Mouse (Mus musculus): ENCODE data around the gene Azin2.

The Azin2 gene

DNA sequence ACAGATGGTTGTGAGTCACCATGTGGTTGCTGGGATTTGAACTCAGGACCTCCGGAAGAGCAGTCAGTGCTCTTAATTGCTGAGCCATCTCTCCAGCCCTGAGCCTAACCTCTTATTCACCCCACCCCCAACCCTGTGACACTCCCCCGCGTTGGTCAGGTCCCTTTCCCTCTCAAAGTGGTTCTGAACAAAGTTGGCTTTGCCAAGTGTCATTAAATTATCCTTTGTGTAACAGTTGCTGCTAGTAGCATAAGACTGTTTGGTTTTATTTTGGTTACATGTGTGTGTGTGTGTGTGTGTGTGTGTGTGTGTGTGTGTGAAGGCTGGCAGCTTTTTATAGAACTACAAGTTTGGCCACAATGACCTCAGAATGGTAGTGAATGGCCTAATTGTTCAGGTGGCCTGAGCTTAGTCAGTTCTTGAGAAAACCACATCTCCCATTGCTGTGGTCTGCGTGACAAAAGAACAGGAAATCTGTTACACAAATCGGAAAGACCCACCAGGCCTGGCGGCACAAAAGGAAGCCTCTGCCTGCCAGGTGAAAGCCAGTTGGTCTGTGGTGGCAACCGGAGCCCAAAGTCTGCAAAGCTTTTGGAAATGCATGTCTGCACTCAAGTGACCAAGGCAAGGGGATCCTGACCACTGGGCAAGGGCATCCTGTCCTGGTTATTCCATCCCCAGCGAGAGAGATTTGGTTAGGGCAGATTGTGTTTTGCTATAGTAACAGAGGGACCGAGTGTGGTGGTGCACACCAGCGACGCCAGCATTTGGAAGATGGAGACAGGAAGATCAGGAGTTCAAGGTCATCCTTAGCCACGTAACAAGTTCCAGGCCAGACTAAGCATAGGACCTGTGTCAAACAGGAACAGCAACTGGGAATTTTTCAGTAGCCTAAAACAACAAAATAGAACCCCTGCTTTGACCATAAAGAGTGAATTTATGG lies 18.9 kb upstream of the Azin2 start:
- in situ Hi-C loops (cut with MboI; ENCODE audit: low sequenced_read_pairs) = no loop called here

DNA sequence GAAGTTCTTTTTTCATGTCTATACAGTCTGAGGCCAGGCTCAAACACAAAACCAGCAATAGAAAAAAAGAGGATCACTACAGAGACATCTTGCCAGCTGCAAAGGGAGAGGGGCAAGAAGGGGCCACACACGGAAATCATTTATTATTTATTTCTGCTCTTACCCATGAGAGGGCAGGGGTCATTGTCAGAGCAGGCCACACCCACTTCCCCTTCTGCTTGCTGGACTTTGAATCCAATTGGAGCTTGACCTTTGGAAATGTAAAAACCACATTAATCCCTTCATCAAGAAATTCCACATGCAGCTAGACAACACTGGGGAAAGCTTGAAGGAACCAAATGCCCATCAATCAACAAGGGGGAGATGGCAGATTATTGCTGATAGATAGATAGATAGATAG lies 16.4 kb upstream of the Azin2 start:
- in situ Hi-C loops (cut with MboI; ENCODE audit: low sequenced_read_pairs) = no loop called here

DNA sequence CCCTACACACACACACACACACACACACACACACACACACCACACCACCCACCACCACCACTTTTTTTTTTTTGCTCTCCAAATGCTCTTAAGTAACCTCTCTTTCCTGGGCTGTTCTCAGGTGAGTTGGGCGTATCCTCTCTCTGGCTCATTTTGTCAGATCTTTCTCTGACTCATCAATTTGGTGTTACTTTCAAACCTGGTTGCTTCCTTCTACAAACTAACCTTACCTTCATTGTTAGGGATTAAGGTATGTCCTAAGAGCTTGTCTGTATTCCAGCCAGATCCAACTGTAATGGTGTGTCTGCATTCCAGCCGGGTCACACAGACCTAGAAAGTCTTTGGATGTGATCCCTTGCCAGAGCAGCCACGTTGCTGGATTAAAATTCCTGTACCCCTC lies 15.0 kb upstream of the Azin2 start:
- in situ Hi-C loops (cut with MboI; ENCODE audit: low sequenced_read_pairs) = no loop called here

DNA sequence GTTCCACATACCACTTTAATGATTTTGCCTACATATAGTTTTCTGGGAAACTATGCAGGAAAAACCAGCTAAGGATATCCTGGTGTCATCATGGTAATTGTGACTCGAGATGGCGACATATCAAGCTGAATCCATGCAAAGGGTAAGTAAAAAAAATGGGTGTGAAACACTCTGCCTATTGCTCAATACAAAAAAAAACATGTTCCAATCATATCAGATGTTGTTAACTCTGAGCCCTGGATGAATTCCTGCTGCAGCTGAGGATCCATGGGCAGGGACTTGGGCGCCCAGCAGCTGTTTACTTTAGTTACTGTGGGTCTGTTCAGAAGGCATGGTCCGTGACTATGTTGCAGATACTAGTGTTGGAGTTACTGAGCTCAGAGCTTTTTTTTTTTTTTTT lies 14.3 kb upstream of the Azin2 start:
- in situ Hi-C loops (cut with MboI; ENCODE audit: low sequenced_read_pairs) = no loop called here

DNA sequence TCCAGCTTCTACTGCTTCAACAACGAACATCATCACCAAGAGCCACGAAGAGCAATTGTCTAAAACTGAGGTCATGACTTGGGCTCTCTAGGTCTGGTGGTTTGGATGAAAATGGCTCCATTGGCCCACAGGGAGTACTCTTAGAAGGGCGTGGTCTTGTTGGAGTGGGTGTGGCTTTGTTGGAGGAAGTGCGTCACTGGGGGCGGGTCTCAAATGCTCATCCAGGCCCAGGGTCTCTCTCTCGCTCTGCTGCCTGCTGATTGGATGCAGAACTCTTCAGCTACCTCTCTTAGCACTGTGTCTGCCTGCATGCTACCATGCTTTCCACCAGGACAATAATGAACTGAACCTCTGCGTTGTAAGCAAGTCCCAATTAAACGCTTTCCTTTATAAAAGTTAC lies 12.4 kb upstream of the Azin2 start:
- in situ Hi-C loops (cut with MboI; ENCODE audit: low sequenced_read_pairs) = no loop called here

DNA sequence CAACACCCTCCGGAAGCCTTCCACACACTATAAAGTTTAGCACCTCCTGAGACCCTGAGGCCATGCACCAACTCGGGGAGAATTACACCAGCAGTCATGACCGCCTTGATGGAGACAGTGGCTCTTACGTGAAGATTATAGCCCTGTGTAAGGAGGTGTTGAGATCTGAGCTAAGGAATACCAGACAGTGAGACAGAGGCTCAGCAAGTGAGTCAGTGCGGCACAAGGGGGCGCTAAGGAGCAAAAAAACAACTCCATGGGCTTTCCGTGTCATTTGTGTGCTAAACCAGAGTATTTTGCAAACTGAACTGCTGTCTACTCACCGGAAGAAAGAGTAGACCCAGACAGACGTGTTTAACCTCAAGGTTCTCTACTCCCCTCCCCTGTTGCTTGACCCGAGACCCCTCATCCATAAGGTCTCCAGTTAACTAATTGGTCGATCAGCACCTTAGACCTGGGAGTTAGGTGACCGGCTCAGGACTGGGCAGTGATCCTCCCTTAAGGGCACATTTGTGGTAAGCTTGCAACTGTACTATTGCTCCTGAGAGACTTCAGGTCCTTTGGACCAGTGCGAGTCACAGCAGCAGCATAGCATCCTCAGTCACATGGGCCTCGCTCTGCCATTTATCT lies 8.9 kb upstream of the Azin2 start:
- in situ Hi-C loops (cut with MboI; ENCODE audit: low sequenced_read_pairs) = no loop called here

DNA sequence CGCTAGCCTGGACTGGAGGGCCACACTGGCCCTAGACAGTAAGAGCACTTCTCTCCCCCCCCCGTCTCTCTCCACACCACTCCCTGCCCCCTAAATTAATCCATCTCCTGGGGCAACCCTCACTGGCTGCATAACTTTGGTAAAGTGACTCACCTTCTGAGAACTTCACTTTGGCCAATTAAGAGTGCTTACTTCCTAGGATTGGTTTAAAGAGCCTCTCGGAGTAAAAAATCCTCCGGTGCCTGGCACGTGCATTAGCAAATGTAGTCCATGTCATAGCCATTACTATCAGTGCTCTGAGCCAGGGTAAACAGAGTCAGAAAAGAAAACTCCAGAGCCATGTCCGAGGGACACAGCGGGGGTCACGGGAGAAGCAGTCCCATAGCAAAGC lies 8.2 kb upstream of the Azin2 start:
- in situ Hi-C loops (cut with MboI; ENCODE audit: low sequenced_read_pairs) = no loop called here

DNA sequence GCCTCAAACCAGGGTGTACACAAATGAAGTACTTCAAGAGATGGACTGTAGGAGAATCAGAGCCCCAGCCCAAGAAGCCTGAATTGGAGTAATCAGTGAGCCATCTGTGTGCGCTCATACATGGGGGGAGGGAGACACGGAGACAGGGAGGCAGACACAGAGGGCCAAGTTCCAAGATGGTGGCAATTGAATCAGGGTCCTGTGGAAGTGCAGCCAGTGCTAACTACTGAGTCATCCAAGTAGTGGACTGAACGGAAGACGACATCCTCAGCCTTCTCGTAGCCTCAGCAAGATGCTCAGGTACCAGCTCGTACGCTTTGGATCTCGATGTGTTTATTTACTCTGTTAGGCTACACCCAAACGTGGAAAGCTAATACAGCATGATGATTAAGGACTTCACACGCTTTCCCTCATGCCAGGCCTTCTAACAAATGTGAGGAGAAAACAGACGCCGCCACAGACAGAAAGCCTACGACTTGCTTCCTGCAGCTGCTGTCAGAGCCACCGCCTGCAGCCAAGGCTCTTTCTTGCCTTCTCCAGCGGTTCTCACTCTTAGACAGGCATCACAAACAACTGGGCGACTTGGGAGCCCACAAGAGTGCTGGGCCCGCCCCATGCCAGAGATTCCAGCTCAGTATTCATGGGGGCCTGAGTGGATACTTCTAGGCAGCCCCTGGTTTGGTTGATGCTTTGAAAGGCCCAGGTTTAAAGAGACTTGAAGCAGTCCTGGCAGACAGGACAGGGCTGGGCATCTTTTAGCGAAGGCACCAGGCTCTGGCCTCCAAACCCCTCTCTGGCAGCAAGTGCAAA lies 7.6 kb upstream of the Azin2 start:
- in situ Hi-C loops (cut with MboI; ENCODE audit: low sequenced_read_pairs) = loop anchor here (5.0 kb wide), 1 partner anchor 112 kb away; no protein-coding TSS in a partner anchor

DNA sequence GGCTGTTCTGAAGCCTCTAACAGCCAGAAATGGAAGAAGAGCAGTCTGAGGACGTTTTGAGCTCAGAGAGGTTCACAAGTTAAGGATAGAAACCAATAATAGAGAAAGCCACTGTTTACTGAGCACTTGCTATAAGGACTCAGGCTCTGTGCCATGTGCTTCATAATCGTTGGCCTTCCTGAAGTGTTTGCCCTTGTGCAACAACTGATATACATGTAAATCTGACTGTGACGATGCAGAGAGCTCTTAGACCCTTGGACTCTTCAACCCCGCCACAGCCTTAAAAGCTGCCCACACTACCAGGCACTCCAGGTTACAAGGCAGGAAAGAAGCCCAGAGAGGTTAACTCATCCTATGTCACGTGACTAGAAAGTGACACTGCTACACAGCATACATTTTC lies 6.8 kb upstream of the Azin2 start:
- in situ Hi-C loops (cut with MboI; ENCODE audit: low sequenced_read_pairs) = loop anchor here (5.0 kb wide), 1 partner anchor 113 kb away; no protein-coding TSS in a partner anchor

DNA sequence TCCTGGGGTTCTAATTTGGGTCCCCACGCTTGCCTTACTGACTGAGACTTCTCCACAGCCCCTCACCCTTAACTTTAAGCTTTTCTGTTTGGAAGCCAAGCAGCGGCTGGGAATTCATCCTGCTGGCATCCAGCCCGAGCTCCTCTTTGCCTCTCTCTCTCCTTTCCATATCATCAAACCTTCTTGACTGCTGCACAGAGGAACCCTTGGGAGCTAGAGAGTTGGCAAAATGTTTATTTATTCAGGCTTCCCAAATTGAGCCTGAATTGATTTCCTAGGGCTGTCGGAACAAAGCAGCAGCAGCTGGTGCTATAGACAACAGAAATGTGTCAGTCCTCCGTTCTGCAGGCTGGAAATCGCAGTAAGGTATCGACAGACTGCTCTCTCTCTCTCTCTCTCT lies 4.5 kb upstream of the Azin2 start:
- in situ Hi-C loops (cut with MboI; ENCODE audit: low sequenced_read_pairs) = loop anchor here (5.0 kb wide), 1 partner anchor 116 kb away; no protein-coding TSS in a partner anchor

DNA sequence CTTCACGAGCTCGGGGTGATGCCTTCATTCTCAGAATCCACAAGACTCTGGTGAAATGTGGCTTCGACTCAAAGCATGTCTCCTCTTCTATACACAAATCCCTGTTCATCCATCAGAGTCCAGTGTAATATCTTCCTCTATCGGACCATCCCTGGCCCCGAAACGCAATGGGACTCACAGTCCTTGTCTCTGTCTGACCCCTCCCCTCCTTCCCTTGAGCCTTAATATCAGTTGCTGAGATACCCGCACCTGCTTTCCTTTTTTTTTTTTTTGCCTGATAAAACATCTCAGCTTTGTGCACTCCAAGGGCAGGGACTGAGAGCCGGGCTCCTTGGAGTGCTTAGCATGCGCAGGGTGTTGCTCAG lies 666 bp upstream of the Azin2 start:
- in situ Hi-C loops (cut with MboI; ENCODE audit: low sequenced_read_pairs) = no loop called here

DNA sequence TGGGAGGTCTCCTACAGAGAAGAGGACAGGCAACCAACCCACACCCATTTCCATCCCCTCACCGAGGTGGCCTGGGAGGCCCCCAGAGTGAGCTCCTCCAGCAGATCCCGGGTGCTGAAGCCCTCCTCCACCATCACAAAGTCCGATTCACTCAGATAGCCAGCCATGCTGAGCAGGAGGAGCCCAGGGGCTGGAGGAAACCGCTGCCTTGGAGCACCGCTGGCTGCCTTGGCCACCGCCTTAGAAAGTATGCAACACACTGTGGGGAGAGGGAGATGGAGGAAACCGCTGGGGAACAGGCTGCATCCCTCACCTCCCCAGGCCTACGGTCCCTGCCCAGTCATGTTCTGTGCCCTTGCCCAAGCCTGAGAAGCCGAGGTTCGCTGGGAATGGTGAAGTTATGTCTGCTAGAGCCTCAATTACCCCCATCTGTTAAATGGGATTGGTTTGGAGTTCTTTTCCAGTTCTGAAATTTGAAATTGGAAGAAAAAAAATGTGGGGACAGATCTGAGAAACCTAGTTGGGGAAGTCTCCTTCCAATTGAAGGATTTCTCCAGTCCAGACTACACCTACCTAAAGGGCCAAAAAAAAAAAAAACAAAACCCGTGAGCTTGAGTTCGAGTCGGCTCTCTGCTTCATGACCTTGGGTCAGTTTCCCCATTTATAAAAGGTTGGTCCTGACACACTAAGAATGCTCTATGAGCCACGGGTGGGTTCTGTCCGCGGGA lies 777 bp downstream of the Azin2 start:
- in situ Hi-C loops (cut with MboI; ENCODE audit: low sequenced_read_pairs) = no loop called here

DNA sequence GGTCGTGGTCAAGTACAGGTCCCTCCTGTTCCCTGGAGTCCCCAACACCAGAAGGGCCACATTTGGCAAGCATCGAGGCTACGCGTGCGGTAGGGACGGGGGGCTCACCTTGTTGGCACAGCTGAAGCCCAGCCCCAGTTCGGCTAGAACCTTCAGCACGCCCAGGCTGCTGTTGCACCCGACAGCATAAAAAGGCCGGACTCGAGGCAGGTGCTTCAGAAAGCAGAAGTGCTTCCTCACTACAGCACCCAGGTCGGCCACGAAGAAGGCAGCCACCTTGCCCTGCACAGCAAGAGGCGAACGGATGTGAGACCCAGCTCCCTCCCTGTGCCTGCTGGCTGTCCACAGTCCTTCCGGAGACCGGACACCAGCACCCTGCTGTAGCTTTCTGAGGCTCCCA lies 2.6 kb downstream of the Azin2 start:
- in situ Hi-C loops (cut with MboI; ENCODE audit: low sequenced_read_pairs) = no loop called here

DNA sequence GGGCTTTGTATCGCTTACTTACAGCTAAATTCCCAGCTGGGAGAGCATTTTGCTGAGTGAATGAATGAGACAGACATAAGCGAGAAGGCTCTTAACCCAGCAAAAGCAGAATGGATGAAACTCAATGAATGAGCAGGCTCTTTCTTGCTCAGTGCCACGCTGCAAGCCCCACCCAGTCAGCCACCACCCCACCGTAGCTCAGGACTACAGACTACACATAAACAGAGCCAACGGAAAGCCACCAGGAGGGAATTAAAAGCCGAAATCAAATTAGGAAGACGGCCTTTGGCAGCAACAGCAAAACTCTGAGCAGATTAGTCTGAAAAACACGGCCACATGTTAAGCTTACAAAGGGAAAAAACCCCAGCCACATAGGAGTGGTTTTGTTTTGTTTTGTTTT lies 3.4 kb downstream of the Azin2 start:
- in situ Hi-C loops (cut with MboI; ENCODE audit: low sequenced_read_pairs) = no loop called here

DNA sequence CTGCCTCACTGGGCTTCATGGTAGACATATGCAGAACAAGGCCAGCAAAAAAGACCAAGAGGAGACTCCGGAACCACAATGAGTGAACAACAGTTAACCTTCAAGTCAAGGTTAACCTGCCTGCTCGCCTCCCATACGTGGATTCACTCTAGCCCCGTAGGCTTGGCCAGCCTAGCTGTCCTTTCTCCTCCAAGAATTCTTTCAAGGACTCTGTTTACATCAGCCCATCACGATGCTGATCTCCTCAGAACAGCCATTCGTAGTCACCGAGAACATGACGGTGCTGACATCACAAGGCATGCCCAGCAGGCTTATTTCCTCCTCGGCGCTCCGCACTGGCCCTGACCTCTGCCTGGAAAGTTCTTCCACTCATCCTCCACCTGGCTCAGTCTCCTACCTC lies 4.1 kb downstream of the Azin2 start:
- in situ Hi-C loops (cut with MboI; ENCODE audit: low sequenced_read_pairs) = no loop called here

DNA sequence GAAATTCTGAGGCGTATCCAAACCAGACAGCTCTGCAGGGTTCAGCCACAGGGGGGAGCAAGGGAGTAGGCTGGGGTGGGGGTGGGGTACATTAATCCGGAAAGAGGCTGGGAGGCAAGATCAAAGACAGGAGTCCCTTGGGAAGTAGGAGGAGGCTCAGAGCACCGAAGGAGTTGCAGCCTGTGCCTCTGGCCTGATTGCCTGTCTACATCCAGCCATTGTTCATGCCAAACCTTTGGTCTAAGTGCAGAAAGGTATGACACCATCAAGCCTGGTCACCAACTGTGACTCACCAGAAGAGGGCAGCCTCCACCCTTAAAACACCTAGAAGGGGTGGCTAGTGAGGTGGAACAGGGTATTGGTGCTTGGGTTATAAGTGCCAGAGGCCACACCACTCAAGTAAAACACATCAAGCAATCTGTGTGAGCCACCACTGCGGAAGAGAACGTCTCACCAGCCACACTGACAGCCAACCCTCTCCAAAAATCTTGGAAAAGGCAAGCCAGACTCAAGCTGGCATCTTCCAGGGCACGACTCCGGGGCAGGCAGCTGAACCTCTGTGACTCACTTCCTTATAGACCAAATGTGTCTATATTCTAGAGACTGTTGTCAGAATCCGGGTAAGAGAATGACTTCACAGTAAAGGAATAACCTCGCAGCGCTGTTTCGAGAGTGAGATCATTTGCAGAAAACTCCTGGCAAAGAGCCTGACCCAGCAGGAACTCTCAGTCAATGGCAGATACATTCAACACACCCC lies 4.9 kb downstream of the Azin2 start:
- in situ Hi-C loops (cut with MboI; ENCODE audit: low sequenced_read_pairs) = no loop called here

DNA sequence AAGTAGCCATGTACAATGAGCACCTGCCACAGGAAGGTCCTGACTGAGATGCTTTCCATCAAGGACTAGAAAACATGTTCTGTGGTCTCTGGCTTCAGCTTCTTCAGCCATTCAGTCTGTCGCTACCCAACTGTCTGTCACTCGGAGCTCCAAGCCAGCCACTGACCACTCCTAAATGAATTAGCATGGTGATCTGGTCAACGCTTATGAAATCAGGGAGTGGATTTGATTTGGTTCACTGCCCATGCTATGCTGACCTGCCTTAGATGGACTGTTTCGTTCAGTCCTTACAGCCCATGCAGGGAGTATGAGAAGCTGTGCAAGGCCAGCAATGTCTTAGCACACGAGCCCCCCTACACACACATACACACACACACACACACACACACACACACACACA lies 8.4 kb downstream of the Azin2 start:
- in situ Hi-C loops (cut with MboI; ENCODE audit: low sequenced_read_pairs) = no loop called here

DNA sequence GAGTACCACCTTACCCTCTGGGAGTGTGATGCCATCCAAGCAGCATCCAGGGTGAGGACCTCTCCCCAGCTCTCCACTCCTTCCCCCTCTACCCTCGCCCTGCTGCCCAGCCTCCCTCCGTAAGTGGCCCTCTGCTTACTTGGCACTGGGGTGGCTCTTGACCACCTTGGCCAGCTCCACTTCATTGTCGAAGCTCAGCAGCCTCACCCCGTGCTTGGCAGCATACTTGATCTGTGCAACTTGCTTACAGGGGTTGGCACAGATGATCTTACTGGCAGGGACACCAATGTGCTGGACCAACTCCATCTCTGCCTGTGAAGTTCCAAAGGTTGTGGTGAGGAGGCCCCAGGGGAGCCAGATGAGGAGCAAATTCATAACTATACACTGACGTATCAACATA lies 11.8 kb downstream of the Azin2 start:
- in situ Hi-C loops (cut with MboI; ENCODE audit: low sequenced_read_pairs) = no loop called here

DNA sequence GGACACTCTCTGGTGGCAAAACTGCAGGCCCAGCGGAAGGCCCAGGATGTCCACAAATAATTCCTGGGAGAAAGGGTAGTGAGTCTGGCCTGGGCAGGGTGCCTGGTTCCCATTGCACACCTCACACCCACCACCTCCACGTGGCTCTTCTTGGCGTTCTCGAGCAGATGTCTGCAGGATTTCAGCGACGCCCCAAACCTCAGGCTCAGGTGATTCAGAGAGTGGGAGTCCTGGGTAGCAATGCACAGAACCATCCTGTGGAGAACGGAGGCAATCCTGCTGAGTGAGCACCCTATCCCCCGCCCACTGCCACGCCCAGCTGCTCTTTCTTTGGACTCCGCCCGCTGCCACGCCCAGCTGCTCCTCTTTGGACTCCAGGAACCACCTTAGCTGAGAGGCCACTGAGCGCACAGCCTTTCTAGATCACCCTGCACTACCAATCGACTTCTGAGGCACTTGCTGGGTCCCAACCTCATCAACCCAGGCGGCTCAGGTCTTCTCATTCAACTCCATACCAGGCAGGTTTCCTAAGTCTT lies 12.7 kb downstream of the Azin2 start:
- in situ Hi-C loops (cut with MboI; ENCODE audit: low sequenced_read_pairs) = no loop called here

DNA sequence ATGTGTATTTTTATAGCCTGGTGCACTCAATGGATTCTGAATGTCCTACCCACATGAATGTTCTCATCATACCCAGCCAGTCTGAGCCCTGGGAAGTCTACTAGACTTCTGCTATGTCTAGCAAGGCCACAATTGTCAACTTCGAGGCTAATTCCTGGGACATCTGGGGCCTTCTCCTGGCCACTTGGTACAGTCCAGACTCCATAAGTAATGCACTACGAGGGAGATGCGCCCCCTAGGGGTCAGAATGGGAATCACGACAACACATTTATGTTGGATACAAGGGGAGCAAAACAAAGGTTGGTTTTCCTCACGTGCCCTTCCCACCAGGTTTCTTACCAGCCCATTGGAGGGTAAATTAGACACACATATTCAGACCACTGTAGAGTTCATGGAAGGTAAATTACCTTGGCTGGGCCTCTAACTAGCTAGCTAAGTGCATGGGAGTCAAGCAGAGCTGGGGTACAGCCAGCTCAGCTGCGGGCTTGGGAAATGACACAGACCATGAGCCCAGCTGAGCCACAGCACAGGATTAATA lies 14.0 kb downstream of the Azin2 start:
- in situ Hi-C loops (cut with MboI; ENCODE audit: low sequenced_read_pairs) = no loop called here

Measured in CH12F3 (cell line).